Mouse (Mus musculus): ENCODE measurements around the gene Olfm1. TPM values are rescaled to one million over a fixed set of nuclear protein-coding genes. Genes with fewer than 3 reads are reported as not detected.

The Olfm1 gene
- polyA plus RNA-seq, 1 experiment from 2014 or later: 7.6 TPM

- Histone ChIP-seq H3K9me3 (replicated peaks; ENCODE audit: control insufficient read depth, low read length) (no peaks in the 10 kb centered on the region), H3K36me3 (ENCODE audit: control insufficient read depth, insufficient read depth, low read length) (no peaks in the 10 kb centered on the region), H3K27me3 (ENCODE audit: control insufficient read depth, insufficient read depth, low read length) (0 out of 2 replicates have a peak, but pooled peaks cover 3% of the 10 kb centered on the region), H3K4me1 (ENCODE audit: control insufficient read depth, insufficient read depth, low read length) (no peaks in the 10 kb centered on the region), H3K27ac (ENCODE audit: low read depth, low read length) (no peak overlapping the region), H3K9ac (ENCODE audit: low read depth, low read length) (no peak overlapping the region), H3K4me3 (ENCODE audit: low read depth, low read length) (no peak overlapping the region), H3K4me2 (no peak overlapping the region)
- 52% methylated on average over 8 of the region's 8 CpGs for WGBS (ENCODE audit: insufficient replicate concordance)
- no peak for ATAC-seq (replicated peaks; ENCODE audit: insufficient number of reproducible peaks, low FRiP score, low TSS enrichment)
Measured at GRCm38 (mm10) chr2:28227589-28228191, 34.9 kb downstream of the Olfm1 start.

GRCm38 (mm10) chr2:28228364-28228763, 35.6 kb downstream of the Olfm1 start:
- WGBS (ENCODE audit: insufficient replicate concordance): 86% methylated on average over 4 of the region's 4 CpGs
- Histone ChIP-seq H3K27me3 (ENCODE audit: control insufficient read depth, insufficient read depth, low read length) (0 out of 2 replicates have a peak, but pooled peaks cover 3% of the 10 kb centered on the region), H3K9me3 (replicated peaks; ENCODE audit: control insufficient read depth, low read length) (no peaks in the 10 kb centered on the region), H3K4me2 (no peak overlapping the region), H3K4me1 (ENCODE audit: control insufficient read depth, insufficient read depth, low read length) (no peaks in the 10 kb centered on the region), H3K27ac (ENCODE audit: low read depth, low read length) (no peak overlapping the region), H3K4me3 (ENCODE audit: low read depth, low read length) (no peak overlapping the region), H3K9ac (ENCODE audit: low read depth, low read length) (no peak overlapping the region), H3K36me3 (ENCODE audit: control insufficient read depth, insufficient read depth, low read length) (no peaks in the 10 kb centered on the region)
- no peak for ATAC-seq (replicated peaks; ENCODE audit: insufficient number of reproducible peaks, low FRiP score, low TSS enrichment)

GRCm38 (mm10) chr2:28235129-28235528, 42.3 kb downstream of the Olfm1 start:
- Histone ChIP-seq H3K27me3 (ENCODE audit: control insufficient read depth, insufficient read depth, low read length) (no peaks in the 10 kb centered on the region), H3K9me3 (replicated peaks; ENCODE audit: control insufficient read depth, low read length) (no peaks in the 10 kb centered on the region), H3K4me3 (ENCODE audit: low read depth, low read length) (no peak overlapping the region), H3K36me3 (ENCODE audit: control insufficient read depth, insufficient read depth, low read length) (no peaks in the 10 kb centered on the region), H3K4me1 (ENCODE audit: control insufficient read depth, insufficient read depth, low read length) (0 out of 2 replicates have a peak, but pooled peaks cover 6% of the 10 kb centered on the region), H3K9ac (ENCODE audit: low read depth, low read length) (no peak overlapping the region), H3K27ac (ENCODE audit: low read depth, low read length) (no peak overlapping the region), H3K4me2 (no peak overlapping the region)
- ATAC-seq (replicated peaks; ENCODE audit: insufficient number of reproducible peaks, low FRiP score, low TSS enrichment): no peak
- WGBS (ENCODE audit: insufficient replicate concordance): 63% methylated on average over 4 of the region's 4 CpGs

- Histone ChIP-seq H3K36me3 (ENCODE audit: control insufficient read depth, insufficient read depth, low read length) (no peaks in the 10 kb centered on the region), H3K4me2 (no peak overlapping the region), H3K4me1 (ENCODE audit: control insufficient read depth, insufficient read depth, low read length) (0 out of 2 replicates have a peak, but pooled peaks cover 6% of the 10 kb centered on the region), H3K27ac (ENCODE audit: low read depth, low read length) (no peak overlapping the region), H3K4me3 (ENCODE audit: low read depth, low read length) (no peak overlapping the region), H3K9me3 (replicated peaks; ENCODE audit: control insufficient read depth, low read length) (no peaks in the 10 kb centered on the region), H3K9ac (ENCODE audit: low read depth, low read length) (no peak overlapping the region), H3K27me3 (ENCODE audit: control insufficient read depth, insufficient read depth, low read length) (no peaks in the 10 kb centered on the region)
- ATAC-seq (replicated peaks; ENCODE audit: insufficient number of reproducible peaks, low FRiP score, low TSS enrichment): no peak
- 70% methylated on average over 6 of the region's 6 CpGs for WGBS (ENCODE audit: insufficient replicate concordance)
Measured at GRCm38 (mm10) chr2:28236447-28236846, 43.7 kb downstream of the Olfm1 start.

GRCm38 (mm10) chr2:28239616-28240015, 46.8 kb downstream of the Olfm1 start:
- Histone ChIP-seq H3K4me2 (no peak overlapping the region), H3K27ac (ENCODE audit: low read depth, low read length) (no peak overlapping the region), H3K4me1 (ENCODE audit: control insufficient read depth, insufficient read depth, low read length) (0 out of 2 replicates have a peak, but pooled peaks cover 6% of the 10 kb centered on the region), H3K9ac (ENCODE audit: low read depth, low read length) (no peak overlapping the region), H3K9me3 (replicated peaks; ENCODE audit: control insufficient read depth, low read length) (no peaks in the 10 kb centered on the region), H3K4me3 (ENCODE audit: low read depth, low read length) (no peak overlapping the region), H3K27me3 (ENCODE audit: control insufficient read depth, insufficient read depth, low read length) (no peaks in the 10 kb centered on the region), H3K36me3 (ENCODE audit: control insufficient read depth, insufficient read depth, low read length) (no peaks in the 10 kb centered on the region)
- no peak for ATAC-seq (replicated peaks; ENCODE audit: insufficient number of reproducible peaks, low FRiP score, low TSS enrichment)
- whole genome bisulfite sequencing (ENCODE audit: insufficient replicate concordance): 61% methylated on average over 8 of the region's 8 CpGs

- no peaks in the 10 kb centered on the region for H3K9me3 ChIP-seq (replicated peaks; ENCODE audit: control insufficient read depth, low read length)
- no peak overlapping the region for H3K9ac ChIP-seq (ENCODE audit: low read depth, low read length)
- H3K27ac ChIP-seq (ENCODE audit: low read depth, low read length): no peak overlapping the region
- 0 out of 2 replicates have a peak, but pooled peaks cover 6% of the 10 kb centered on the region for H3K4me1 ChIP-seq (ENCODE audit: control insufficient read depth, insufficient read depth, low read length)
- no peaks in the 10 kb centered on the region for H3K36me3 ChIP-seq (ENCODE audit: control insufficient read depth, insufficient read depth, low read length)
- no peak for ATAC-seq (replicated peaks; ENCODE audit: insufficient number of reproducible peaks, low FRiP score, low TSS enrichment)
- WGBS (ENCODE audit: insufficient replicate concordance): 76% methylated on average over 3 of the region's 3 CpGs
- no peak overlapping the region for H3K4me3 ChIP-seq (ENCODE audit: low read depth, low read length)
- H3K4me2 ChIP-seq: no peak overlapping the region
- H3K27me3 ChIP-seq (ENCODE audit: control insufficient read depth, insufficient read depth, low read length): no peaks in the 10 kb centered on the region; the same call in 1 of the 2 replicates
Measured at GRCm38 (mm10) chr2:28240920-28241319, 48.1 kb downstream of the Olfm1 start.

- no peaks in the 10 kb centered on the region; the same call in 1 of the 2 replicates for H3K27me3 ChIP-seq (ENCODE audit: control insufficient read depth, insufficient read depth, low read length)
- no peaks in the 10 kb centered on the region for H3K9me3 ChIP-seq (replicated peaks; ENCODE audit: control insufficient read depth, low read length)
- 73% methylated on average over 17 of the region's 17 CpGs for WGBS (ENCODE audit: insufficient replicate concordance)
- no peak overlapping the region for H3K27ac ChIP-seq (ENCODE audit: low read depth, low read length)
- ATAC-seq (replicated peaks; ENCODE audit: insufficient number of reproducible peaks, low FRiP score, low TSS enrichment): no peak
- no peak overlapping the region for H3K9ac ChIP-seq (ENCODE audit: low read depth, low read length)
- no peak overlapping the region for H3K4me3 ChIP-seq (ENCODE audit: low read depth, low read length)
- H3K4me1 ChIP-seq (ENCODE audit: control insufficient read depth, insufficient read depth, low read length): 0 out of 2 replicates have a peak, but pooled peaks cover 6% of the 10 kb centered on the region
- no peak overlapping the region for H3K4me2 ChIP-seq
- no peaks in the 10 kb centered on the region for H3K36me3 ChIP-seq (ENCODE audit: control insufficient read depth, insufficient read depth, low read length)
Measured at GRCm38 (mm10) chr2:28241520-28242221, 48.9 kb downstream of the Olfm1 start.

GRCm38 (mm10) chr2:28242222-28242543, 49.4 kb downstream of the Olfm1 start:
- no peaks in the 10 kb centered on the region for H3K36me3 ChIP-seq (ENCODE audit: control insufficient read depth, insufficient read depth, low read length)
- no peaks in the 10 kb centered on the region; the same call in 1 of the 2 replicates for H3K27me3 ChIP-seq (ENCODE audit: control insufficient read depth, insufficient read depth, low read length)
- 52% methylated on average over 5 of the region's 5 CpGs for WGBS (ENCODE audit: insufficient replicate concordance)
- H3K27ac ChIP-seq (ENCODE audit: low read depth, low read length): no peak overlapping the region
- H3K9me3 ChIP-seq (replicated peaks; ENCODE audit: control insufficient read depth, low read length): no peaks in the 10 kb centered on the region
- no peak overlapping the region for H3K4me2 ChIP-seq
- no peak overlapping the region for H3K4me3 ChIP-seq (ENCODE audit: low read depth, low read length)
- ATAC-seq (replicated peaks; ENCODE audit: insufficient number of reproducible peaks, low FRiP score, low TSS enrichment): no peak
- H3K9ac ChIP-seq (ENCODE audit: low read depth, low read length): no peak overlapping the region
- 0 out of 2 replicates have a peak, but pooled peaks cover 6% of the 10 kb centered on the region for H3K4me1 ChIP-seq (ENCODE audit: control insufficient read depth, insufficient read depth, low read length)
